Mouse (Mus musculus): ENCODE results near the gene Ralgapa2. TPM values are rescaled to one million over a fixed set of nuclear protein-coding genes. Genes with fewer than 3 reads are reported as not detected.

Ralgapa2 gene
- polyA plus RNA-seq, 1 experiment, result 2.3 TPM

DNA sequence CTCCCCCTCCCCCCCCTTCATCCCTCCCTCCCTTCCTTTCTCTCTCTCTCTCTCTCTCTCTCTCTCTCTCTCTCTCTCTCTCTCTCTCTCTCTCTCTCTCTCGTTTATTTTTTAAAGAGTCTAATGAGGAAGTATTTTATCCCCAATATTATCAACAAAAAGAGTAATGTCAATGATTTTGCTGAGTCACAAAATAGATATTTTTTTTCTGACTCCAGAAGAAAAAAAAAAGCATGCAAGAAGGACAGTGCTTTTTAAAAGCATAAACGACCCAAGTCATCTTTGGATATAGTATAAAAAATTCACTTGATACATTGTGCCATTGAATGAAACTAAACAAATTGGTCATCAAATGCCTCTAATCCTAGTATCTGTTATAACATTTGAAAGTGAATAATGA is 13.3 kb upstream of the Ralgapa2 start:
- no peak for TF ChIP-seq FOSL1 (IDR thresholded peaks at IDR 0.05; ENCODE audit: insufficient read depth, low read length, poor library complexity, severe bottlenecking)
- TF ChIP-seq MAX (IDR thresholded peaks at IDR 0.05), result no peak
- no peak for TF ChIP-seq MYOD1 (IDR thresholded peaks at IDR 0.05; ENCODE audit: control insufficient read depth, insufficient read length, low read depth)
- no peak for TF ChIP-seq CEBPB (IDR thresholded peaks at IDR 0.05; ENCODE audit: low read depth)
- TF ChIP-seq MYOG (IDR thresholded peaks at IDR 0.05; ENCODE audit: control insufficient read depth, extremely low read depth, insufficient read length), result no peak
- TF ChIP-seq USF1 (IDR thresholded peaks at IDR 0.05; ENCODE audit: low read depth), result no peak
- no peak for TF ChIP-seq CTCF (IDR thresholded peaks at IDR 0.05; ENCODE audit: control insufficient read depth, insufficient read depth, insufficient read length)
- no peaks in the 10 kb centered on the region for H3K27me3 ChIP-seq (ENCODE audit: control insufficient read depth, insufficient read depth, insufficient read length)
- H3K79me2 ChIP-seq (ENCODE audit: control insufficient read depth, insufficient read depth), result no peaks in the 10 kb centered on the region
- H3ac ChIP-seq (ENCODE audit: control insufficient read depth, insufficient read length, low read depth), result no peak overlapping the region
- no peak overlapping the region for H3K4me3 ChIP-seq (ENCODE audit: insufficient read depth, poor library complexity, severe bottlenecking)
- no peaks in the 10 kb centered on the region for H3K36me3 ChIP-seq (ENCODE audit: control insufficient read depth, insufficient read depth)
- H3K79me3 ChIP-seq (ENCODE audit: low read depth), result no peaks in the 10 kb centered on the region

- Histone ChIP-seq H3K79me2 (ENCODE audit: control insufficient read depth, insufficient read depth) (no peaks in the 10 kb centered on the region), H3K27me3 (ENCODE audit: control insufficient read depth, insufficient read depth, insufficient read length) (no peaks in the 10 kb centered on the region), H3K4me3 (ENCODE audit: insufficient read depth, poor library complexity, severe bottlenecking) (no peak overlapping the region), H3ac (ENCODE audit: control insufficient read depth, insufficient read length, low read depth) (no peak overlapping the region), H3K36me3 (ENCODE audit: control insufficient read depth, insufficient read depth) (no peaks in the 10 kb centered on the region), H3K79me3 (ENCODE audit: low read depth) (no peaks in the 10 kb centered on the region)
- TF ChIP-seq USF1 (IDR thresholded peaks at IDR 0.05; ENCODE audit: low read depth) (no peak), CEBPB (IDR thresholded peaks at IDR 0.05; ENCODE audit: low read depth) (no peak), MAX (IDR thresholded peaks at IDR 0.05) (no peak), MYOD1 (IDR thresholded peaks at IDR 0.05; ENCODE audit: control insufficient read depth, insufficient read length, low read depth) (no peak), CTCF (IDR thresholded peaks at IDR 0.05; ENCODE audit: control insufficient read depth, insufficient read depth, insufficient read length) (no peak), MYOG (IDR thresholded peaks at IDR 0.05; ENCODE audit: control insufficient read depth, extremely low read depth, insufficient read length) (no peak), FOSL1 (IDR thresholded peaks at IDR 0.05; ENCODE audit: insufficient read depth, low read length, poor library complexity, severe bottlenecking) (no peak)
Observed at GRCm38 (mm10) chr2:146524685-146525415, 12.7 kb upstream of the Ralgapa2 start.

DNA sequence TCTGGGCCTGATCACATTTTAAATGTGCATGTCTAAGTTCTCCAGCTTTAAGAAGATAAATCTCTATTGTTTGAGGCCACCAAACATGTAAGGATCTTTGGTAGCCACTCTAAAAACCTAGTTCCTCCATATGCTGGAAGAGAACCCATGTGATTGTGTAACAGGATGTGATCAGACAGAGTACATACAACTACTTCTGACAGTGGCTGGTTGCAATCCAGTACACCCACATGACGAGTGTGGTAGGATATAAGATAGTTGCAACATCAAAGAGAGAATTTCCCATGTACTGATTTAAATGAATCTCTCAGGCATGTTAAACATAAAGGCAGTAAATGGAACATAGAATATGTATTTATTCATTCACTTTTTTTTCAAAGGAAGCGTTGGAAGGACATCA is 4.8 kb upstream of the Ralgapa2 start:
- no peaks in the 10 kb centered on the region for H3K79me2 ChIP-seq (ENCODE audit: control insufficient read depth, insufficient read depth)
- no peak overlapping the region for H3K4me3 ChIP-seq (ENCODE audit: insufficient read depth, poor library complexity, severe bottlenecking)
- TF ChIP-seq FOSL1 (IDR thresholded peaks at IDR 0.05; ENCODE audit: insufficient read depth, low read length, poor library complexity, severe bottlenecking) (no peak), CEBPB (IDR thresholded peaks at IDR 0.05; ENCODE audit: low read depth) (no peak), MYOD1 (IDR thresholded peaks at IDR 0.05; ENCODE audit: control insufficient read depth, insufficient read length, low read depth) (no peak), USF1 (IDR thresholded peaks at IDR 0.05; ENCODE audit: low read depth) (no peak), CTCF (IDR thresholded peaks at IDR 0.05; ENCODE audit: control insufficient read depth, insufficient read depth, insufficient read length) (no peak), MYOG (IDR thresholded peaks at IDR 0.05; ENCODE audit: control insufficient read depth, extremely low read depth, insufficient read length) (no peak), MAX (IDR thresholded peaks at IDR 0.05) (no peak)
- no peaks in the 10 kb centered on the region for H3K27me3 ChIP-seq (ENCODE audit: control insufficient read depth, insufficient read depth, insufficient read length)
- no peaks in the 10 kb centered on the region for H3K79me3 ChIP-seq (ENCODE audit: low read depth)
- no peak overlapping the region for H3ac ChIP-seq (ENCODE audit: control insufficient read depth, insufficient read length, low read depth)
- H3K36me3 ChIP-seq (ENCODE audit: control insufficient read depth, insufficient read depth), result no peaks in the 10 kb centered on the region

GRCm38 (mm10) chr2:146515081-146515480 is 2.9 kb upstream of the Ralgapa2 start:
- Histone ChIP-seq H3K36me3 (ENCODE audit: control insufficient read depth, insufficient read depth) (no peaks in the 10 kb centered on the region), H3K79me2 (ENCODE audit: control insufficient read depth, insufficient read depth) (no peaks in the 10 kb centered on the region), H3K4me3 (ENCODE audit: insufficient read depth, poor library complexity, severe bottlenecking) (no peak overlapping the region), H3ac (ENCODE audit: control insufficient read depth, insufficient read length, low read depth) (no peak overlapping the region), H3K79me3 (ENCODE audit: low read depth) (peaks cover 2% of the 10 kb centered on the region), H3K27me3 (ENCODE audit: control insufficient read depth, insufficient read depth, insufficient read length) (no peaks in the 10 kb centered on the region)
- TF ChIP-seq MAX (IDR thresholded peaks at IDR 0.05) (no peak), CTCF (IDR thresholded peaks at IDR 0.05; ENCODE audit: control insufficient read depth, insufficient read depth, insufficient read length) (no peak), MYOD1 (IDR thresholded peaks at IDR 0.05; ENCODE audit: control insufficient read depth, insufficient read length, low read depth) (no peak), CEBPB (IDR thresholded peaks at IDR 0.05; ENCODE audit: low read depth) (no peak), FOSL1 (IDR thresholded peaks at IDR 0.05; ENCODE audit: insufficient read depth, low read length, poor library complexity, severe bottlenecking) (no peak), USF1 (IDR thresholded peaks at IDR 0.05; ENCODE audit: low read depth) (no peak), MYOG (IDR thresholded peaks at IDR 0.05; ENCODE audit: control insufficient read depth, extremely low read depth, insufficient read length) (no peak)

- Histone ChIP-seq H3K4me3 (ENCODE audit: insufficient read depth, poor library complexity, severe bottlenecking) (no peak overlapping the region), H3K79me2 (ENCODE audit: control insufficient read depth, insufficient read depth) (no peaks in the 10 kb centered on the region), H3ac (ENCODE audit: control insufficient read depth, insufficient read length, low read depth) (no peak overlapping the region), H3K27me3 (ENCODE audit: control insufficient read depth, insufficient read depth, insufficient read length) (no peaks in the 10 kb centered on the region), H3K79me3 (ENCODE audit: low read depth) (peaks cover 3% of the 10 kb centered on the region), H3K36me3 (ENCODE audit: control insufficient read depth, insufficient read depth) (no peaks in the 10 kb centered on the region)
- no peak for TF ChIP-seq CEBPB (IDR thresholded peaks at IDR 0.05; ENCODE audit: low read depth)
- no peak for TF ChIP-seq MAX (IDR thresholded peaks at IDR 0.05)
- TF ChIP-seq CTCF (IDR thresholded peaks at IDR 0.05; ENCODE audit: control insufficient read depth, insufficient read depth, insufficient read length), result no peak
- TF ChIP-seq MYOG (IDR thresholded peaks at IDR 0.05; ENCODE audit: control insufficient read depth, extremely low read depth, insufficient read length), result no peak
- no peak for TF ChIP-seq MYOD1 (IDR thresholded peaks at IDR 0.05; ENCODE audit: control insufficient read depth, insufficient read length, low read depth)
- TF ChIP-seq USF1 (IDR thresholded peaks at IDR 0.05; ENCODE audit: low read depth), result no peak
- TF ChIP-seq FOSL1 (IDR thresholded peaks at IDR 0.05; ENCODE audit: insufficient read depth, low read length, poor library complexity, severe bottlenecking), result no peak
Observed at GRCm38 (mm10) chr2:146512581-146512920, 407 bp upstream of the Ralgapa2 start.
